8 mouse cellular contexts compared by ENCODE assay signal in genomic region chr10:70598516-70599125, GRCm38 (mm10). TPM values are rescaled to one million over a fixed set of nuclear protein-coding genes. Genes with fewer than 3 reads are reported as not detected.
DNase-seq lines count a peak whose midpoint lies in the region; ATAC-seq and TF ChIP-seq lines count a peak whose summit lies in the region.

No protein-coding gene starts in this region.

- H3K9me3 ChIP-seq in heart, embryonic 14.5 days (ENCODE audit: control insufficient read depth, low read length): no peaks in the 10 kb centered on the region
- H3K9me3 ChIP-seq in liver, embryonic 14.5 days (ENCODE audit: control insufficient read depth, low read length): no peaks in the 10 kb centered on the region

- no peak for TF ChIP-seq EP300 in liver, embryonic 14.5 days (IDR thresholded peaks at IDR 0.05; ENCODE audit: low read depth)

- H3K9ac ChIP-seq in heart, embryonic 14.5 days (ENCODE audit: low read length): no peak overlapping the region
- H3K9ac ChIP-seq in liver, embryonic 14.5 days (replicated peaks): no peak overlapping the region

- H3K27me3 ChIP-seq in heart, embryonic 14.5 days (ENCODE audit: control insufficient read depth, insufficient read depth, low read length): peaks cover 39% of the 10 kb centered on the region
- H3K27me3 ChIP-seq in liver, embryonic 14.5 days (ENCODE audit: control insufficient read depth, insufficient read depth, low read length): peaks cover 23% of the 10 kb centered on the region

- H3K27ac ChIP-seq in heart, embryonic 14.5 days (replicated peaks in 1 of 2; ENCODE audit: control insufficient read depth in 1 of 2, insufficient read depth in 1 of 2, low read depth in 2 of 2, low read length in 2 of 2): no peak overlapping the region
- no peak overlapping the region for H3K27ac ChIP-seq in liver, embryonic 14.5 days

- 1% methylated on average over 48 of the region's 48 CpGs for WGBS in heart, embryonic 14.5 days
- 1% methylated on average over 48 of the region's 48 CpGs for WGBS in liver, embryonic 14.5 days (ENCODE audit: insufficient replicate concordance)

- peak; percentile 48 for DNase-seq in layer of hippocampus, adult 11-12 months (ENCODE audit: low spot score)
- no peak for DNase-seq in layer of hippocampus, adult 9-10 months (ENCODE audit: low spot score)
- peak; percentile 0 for DNase-seq in c-Kit-positive CD71-positive TER-119-positive erythroid progenitor cells, embryonic 14.5 days (ENCODE audit: low spot score)
- peak; percentile 36 to 63 for DNase-seq in kidney, postnatal 25 days
- no peak for DNase-seq in liver, embryonic 14.5 days (ENCODE audit: low read depth in 3 of 3, low spot score in 3 of 3)
- DNase-seq in retina, postnatal 7 days (ENCODE audit: low read depth, low spot score): peak; percentile 53
- no peak for DNase-seq in spleen, adult 12 weeks (ENCODE audit: low spot score)

- ATAC-seq in heart, embryonic 14.5 days (ENCODE audit: insufficient number of reproducible peaks, insufficient read depth, low FRiP score, low read depth): no peak
- no peak; the same call in 1 of the 2 replicates for ATAC-seq in liver, embryonic 14.5 days (ENCODE audit: insufficient read depth)

- no peak for TF ChIP-seq CTCF in liver, embryonic 14.5 days (IDR thresholded peaks at IDR 0.05; ENCODE audit: low read depth)

- peak overlapping the region; percentile 64 to 70 for H3K4me3 ChIP-seq in heart, embryonic 14.5 days (ENCODE audit: control insufficient read depth in 1 of 2, insufficient read depth in 1 of 2, low read depth in 1 of 2, low read length in 2 of 2)
- peak overlapping the region; percentile 3 to 50; a peak in 2 of 4 replicates for H3K4me3 ChIP-seq in liver, embryonic 14.5 days (ENCODE audit: insufficient read depth in 1 of 2, low read depth in 2 of 2, low read length in 2 of 2)

- H3K36me3 ChIP-seq in heart, embryonic 14.5 days (ENCODE audit: control insufficient read depth, insufficient read depth, low read length): no peaks in the 10 kb centered on the region
- no peaks in the 10 kb centered on the region for H3K36me3 ChIP-seq in liver, embryonic 14.5 days (replicated peaks; ENCODE audit: control insufficient read depth, insufficient read depth, low read depth)

- peak overlapping the region; percentile 99 for H3K4me2 ChIP-seq in heart, embryonic 14.5 days (ENCODE audit: low read length)
- H3K4me2 ChIP-seq in liver, embryonic 14.5 days (ENCODE audit: low read depth): peak overlapping the region; percentile 65

- peaks cover 0 to 11% of the 10 kb centered on the region in 2 experiments; a peak in 2 of 4 replicates for H3K4me1 ChIP-seq in heart, embryonic 14.5 days (ENCODE audit: control insufficient read depth in 2 of 2, insufficient read depth in 2 of 2, low read length in 2 of 2)
- H3K4me1 ChIP-seq in liver, embryonic 14.5 days (replicated peaks; ENCODE audit: control insufficient read depth in 2 of 2, insufficient read depth in 2 of 2, low read length in 1 of 2): no peaks in the 10 kb centered on the region

RNA-seq across cellular contexts. Expression of gene Phyhipl, which starts 57.1 kb away (rescaled TPM):
- 1.0 and 1.3 TPM in 2 replicates for polyA plus RNA-seq in heart, embryonic 14.5 days (2014; fragmentation: Nextera tagmentation; extraction: Ambion mirVana)
- 0.01 and 0.08 TPM in 2 replicates for polyA plus RNA-seq in liver, embryonic 14.5 days (2012; rRNA removed)
- polyA plus RNA-seq in liver, embryonic 14.5 days (2014; fragmentation: Nextera tagmentation; extraction: Ambion mirVana): 0.08 TPM in 1 of 2 replicates, not detected in the other

Comparison
In these comparisons a context has a peak if more than half of its experiments do, and no peak if none do; other contexts are left out.
1. DNase-seq: peak in layer of hippocampus, adult 11-12 months (single experiment), c-Kit-positive CD71-positive TER-119-positive erythroid progenitor cells, embryonic 14.5 days (single experiment), kidney, postnatal 25 days (2 of 2) and retina, postnatal 7 days (single experiment); none in layer of hippocampus, adult 9-10 months (single experiment), liver, embryonic 14.5 days (0 of 3) and spleen, adult 12 weeks (single experiment).